Mouse (Mus musculus) stomach, embryonic 16.5 days (tissue): ENCODE measurements at regions not wholly inside any gene's neighbourhood (a gene's known extent, or its start where the extent isn't known, plus 50 kb on each side); places are given as distances from the start of the nearest gene placed in this dataset.
A peak's percentile ranks its signal among the peaks of the same experiment; 100 is the strongest.

Experiments used
- ATAC-seq: fragments of 200-750 bp; cut with Nextera tagmentation; 2 replicates; pipeline ENCODE4 v1.8.0; 2017; ENCODE audit warnings: moderate number of reproducible peaks, moderate TSS enrichment; ENCODE audit not compliant: insufficient read depth, low FRiP score
- H3K27ac ChIP-seq: fragments of 300-500 bp; sonication (generic); 2 replicates; pipeline ENCODE4 v1.5.1; 2014; ENCODE audit warnings: low read length
- H3K27me3 ChIP-seq: fragments of 300-500 bp; sonication (generic); 2 replicates; pipeline ENCODE4 v1.6.1; 2014; ENCODE audit warnings: low read length, control low read depth, mixed read lengths; ENCODE audit not compliant: control insufficient read depth, insufficient read depth
- H3K36me3 ChIP-seq: fragments of 300-500 bp; sonication (generic); 2 replicates; pipeline ENCODE4 v1.6.1; 2014; ENCODE audit warnings: low read length; ENCODE audit not compliant: control insufficient read depth, insufficient read depth
- H3K4me1 ChIP-seq: fragments of 300-500 bp; sonication (generic); 2 replicates; pipeline ENCODE4 v1.6.1; 2014; ENCODE audit warnings: low read length, control low read depth, mixed read lengths; ENCODE audit not compliant: control insufficient read depth, insufficient read depth
- H3K4me2 ChIP-seq: fragments of 300-500 bp; sonication (generic); 2 replicates; pipeline ENCODE4 v1.6.1; 2014; ENCODE audit warnings: low read depth, low read length, mixed read lengths
- H3K4me3 ChIP-seq: fragments of 300-500 bp; sonication (generic); replicated peaks from 2 replicates; pipeline ENCODE4 v1.5.1; 2014; ENCODE audit warnings: mild to moderate bottlenecking, low read length
- H3K9ac ChIP-seq: fragments of 300-500 bp; sonication (generic); 2 replicates; pipeline ENCODE4 v1.6.1; 2014; ENCODE audit warnings: low read length
- H3K9me3 ChIP-seq: fragments of 300-500 bp; sonication (generic); replicated peaks from 2 replicates; pipeline ENCODE4 v1.6.1; 2016; ENCODE audit warnings: low read length, control low read depth; ENCODE audit not compliant: control insufficient read depth
- WGBS: fragments of 180-500 bp; shearing (Covaris S2); extraction: QIAGEN DNeasy Blood & Tissue Kit; methylation state at CpG from one replicate; pipeline ENCODE4 v1.1.7; 2014; 5-methylcytosine and 5-hydroxymethylcytosine counted together

- ATAC-seq, result no peak
- Histone ChIP-seq H3K36me3 (no peaks in the 10 kb centered on the region), H3K9ac (0 out of 2 replicates have a peak overlapping the region, but pooled peaks have one; percentile 35), H3K9me3 (no peaks in the 10 kb centered on the region), H3K4me1 (peaks cover 7% of the 10 kb centered on the region), H3K4me3 (peak overlapping the region; percentile 13; the same call in 1 of the 2 replicates), H3K27me3 (no peaks in the 10 kb centered on the region), H3K4me2 (peak overlapping the region; percentile 43), H3K27ac (no peak overlapping the region)
- 13% methylated on average over 21 of the region's 21 CpGs for WGBS
Measured at GRCm38 (mm10) chr16:93006321-93006984, 180.5 kb upstream of the Runx1 start.

GRCm38 (mm10) chr16:93005470-93005869 is 179.5 kb upstream of the Runx1 start:
- no peak for ATAC-seq
- Histone ChIP-seq H3K4me2 (no peak overlapping the region), H3K27ac (no peak overlapping the region), H3K9me3 (no peaks in the 10 kb centered on the region), H3K36me3 (no peaks in the 10 kb centered on the region), H3K27me3 (no peaks in the 10 kb centered on the region), H3K9ac (no peak overlapping the region), H3K4me1 (peaks cover 7% of the 10 kb centered on the region), H3K4me3 (no peak overlapping the region)
- 21% methylated on average over 8 of the region's 8 CpGs for WGBS

- Histone ChIP-seq H3K9me3 (no peaks in the 10 kb centered on the region), H3K9ac (no peak overlapping the region), H3K4me2 (no peak overlapping the region), H3K36me3 (no peaks in the 10 kb centered on the region), H3K4me1 (peaks cover 7% of the 10 kb centered on the region), H3K4me3 (no peak overlapping the region), H3K27me3 (no peaks in the 10 kb centered on the region), H3K27ac (no peak overlapping the region)
- 73% methylated on average over 4 of the region's 4 CpGs for WGBS
- ATAC-seq, result no peak
Measured at GRCm38 (mm10) chr16:93003830-93004229, 177.9 kb upstream of the Runx1 start.

- no peak for ATAC-seq
- Histone ChIP-seq H3K36me3 (no peaks in the 10 kb centered on the region), H3K27me3 (no peaks in the 10 kb centered on the region), H3K4me3 (no peak overlapping the region), H3K9ac (no peak overlapping the region), H3K4me1 (no peaks in the 10 kb centered on the region), H3K27ac (no peak overlapping the region), H3K4me2 (no peak overlapping the region), H3K9me3 (no peaks in the 10 kb centered on the region)
- WGBS, result 68% methylated on average over 3 of the region's 3 CpGs
Measured at GRCm38 (mm10) chr16:92998689-92999088, 172.7 kb upstream of the Runx1 start.

GRCm38 (mm10) chr16:92997636-92998035 is 171.7 kb upstream of the Runx1 start:
- H3K36me3 ChIP-seq, result no peaks in the 10 kb centered on the region
- H3K27ac ChIP-seq, result no peak overlapping the region
- no peak overlapping the region for H3K9ac ChIP-seq
- no peak for ATAC-seq
- no peak overlapping the region for H3K4me3 ChIP-seq
- no peak overlapping the region for H3K4me2 ChIP-seq
- no peaks in the 10 kb centered on the region for H3K9me3 ChIP-seq
- H3K27me3 ChIP-seq, result no peaks in the 10 kb centered on the region
- H3K4me1 ChIP-seq, result no peaks in the 10 kb centered on the region
- 69% methylated on average over 6 of the region's 6 CpGs for WGBS

- WGBS, result 69% methylated on average over 4 of the region's 4 CpGs
- no peak overlapping the region for H3K4me3 ChIP-seq
- ATAC-seq, result no peak
- no peaks in the 10 kb centered on the region for H3K9me3 ChIP-seq
- no peaks in the 10 kb centered on the region for H3K36me3 ChIP-seq
- H3K4me1 ChIP-seq, result no peaks in the 10 kb centered on the region
- no peak overlapping the region for H3K9ac ChIP-seq
- H3K27ac ChIP-seq, result no peak overlapping the region
- no peak overlapping the region for H3K4me2 ChIP-seq
- no peaks in the 10 kb centered on the region for H3K27me3 ChIP-seq
Measured at GRCm38 (mm10) chr16:92995993-92996350, 170.0 kb upstream of the Runx1 start.

GRCm38 (mm10) chr16:92995132-92995992 is 169.4 kb upstream of the Runx1 start:
- Histone ChIP-seq H3K4me2 (no peak overlapping the region), H3K9me3 (no peaks in the 10 kb centered on the region), H3K9ac (no peak overlapping the region), H3K36me3 (no peaks in the 10 kb centered on the region), H3K4me3 (no peak overlapping the region), H3K27ac (no peak overlapping the region), H3K27me3 (no peaks in the 10 kb centered on the region), H3K4me1 (no peaks in the 10 kb centered on the region)
- no peak for ATAC-seq
- 61% methylated on average over 13 of the region's 13 CpGs for WGBS

- Histone ChIP-seq H3K27me3 (no peaks in the 10 kb centered on the region), H3K4me2 (no peak overlapping the region), H3K9ac (no peak overlapping the region), H3K4me1 (no peaks in the 10 kb centered on the region), H3K4me3 (no peak overlapping the region), H3K27ac (no peak overlapping the region), H3K9me3 (no peaks in the 10 kb centered on the region), H3K36me3 (no peaks in the 10 kb centered on the region)
- WGBS, result 29% methylated on average over 3 of the region's 3 CpGs
- ATAC-seq, result no peak
Measured at GRCm38 (mm10) chr16:92992876-92993275, 166.9 kb upstream of the Runx1 start.

- Histone ChIP-seq H3K36me3 (no peaks in the 10 kb centered on the region), H3K27ac (no peak overlapping the region), H3K4me2 (no peak overlapping the region), H3K4me3 (no peak overlapping the region), H3K9me3 (no peaks in the 10 kb centered on the region), H3K27me3 (no peaks in the 10 kb centered on the region), H3K4me1 (no peaks in the 10 kb centered on the region), H3K9ac (no peak overlapping the region)
- no peak for ATAC-seq
- WGBS, result 76% methylated on average over 7 of the region's 7 CpGs
Measured at GRCm38 (mm10) chr16:92991405-92991804, 165.5 kb upstream of the Runx1 start.
